ENCODE assay signal across 10 mouse cellular contexts in genomic region chr14:57536820-57537219, GRCm38 (mm10). TPM values are rescaled to one million over a fixed set of nuclear protein-coding genes. Genes with fewer than 3 reads are reported as not detected.
A peak's percentile ranks its signal among the peaks of the same experiment; 100 is the strongest.
DNase-seq lines count a peak whose midpoint lies in the region; ATAC-seq and TF ChIP-seq lines count a peak whose summit lies in the region.
"Had no signal": no experiment of that assay in that cellular context is flagged by ENCODE, and none has a peak within 500 bp of the region (broad histone marks: within the 10 kb centered on the region; RNA-seq: fewer than 3 reads in every experiment).

No protein-coding gene starts in this region.

- H3K4me2 ChIP-seq in kidney, embryonic 16.5 days (replicated peaks; ENCODE audit: low read depth, low read length) = no peak overlapping the region
- no peak overlapping the region for H3K4me2 ChIP-seq in stomach, postnatal 0 days (replicated peaks; ENCODE audit: low read depth)

- H3K27ac ChIP-seq in heart, adult 2 months = peak overlapping the region; percentile 51
- H3K27ac ChIP-seq in kidney, embryonic 16.5 days (ENCODE audit: low read length) = no peak overlapping the region
- no peak overlapping the region for H3K27ac ChIP-seq in testis, adult 2 months (ENCODE audit: control insufficient read depth, insufficient read depth, low read depth, low read length)
- peak overlapping the region; percentile 71 for H3K27ac ChIP-seq in stomach, postnatal 0 days (replicated peaks)

- H3K36me3 ChIP-seq in heart, adult 2 months (ENCODE audit: control insufficient read depth, insufficient read depth, low read length) = no peaks in the 10 kb centered on the region
- no peaks in the 10 kb centered on the region for H3K36me3 ChIP-seq in kidney, embryonic 16.5 days (ENCODE audit: insufficient read depth, low read length)
- no peaks in the 10 kb centered on the region for H3K36me3 ChIP-seq in testis, adult 2 months (ENCODE audit: control insufficient read depth, insufficient read depth, low read length)
- H3K36me3 ChIP-seq in stomach, postnatal 0 days (ENCODE audit: control insufficient read depth, insufficient read depth, low read length) = no peaks in the 10 kb centered on the region

- H3K9me3 ChIP-seq in kidney, embryonic 16.5 days (ENCODE audit: low read length) = no peaks in the 10 kb centered on the region
- no peaks in the 10 kb centered on the region for H3K9me3 ChIP-seq in stomach, postnatal 0 days (ENCODE audit: control insufficient read depth, low read length)

- no peak for TF ChIP-seq CTCF in heart, adult 2 months (IDR thresholded peaks at IDR 0.05)
- no peak for TF ChIP-seq CTCF in testis, adult 2 months (IDR thresholded peaks at IDR 0.05; ENCODE audit: control insufficient read depth, insufficient read depth, insufficient replicate concordance, low read depth, low read length)
- no peak for TF ChIP-seq CTCF in stomach, postnatal 0 days (IDR thresholded peaks at IDR 0.05; ENCODE audit: low read depth)

- H3K4me1 ChIP-seq in heart, adult 2 months (ENCODE audit: control insufficient read depth, insufficient read depth, low read length) = peaks cover 26% of the 10 kb centered on the region
- H3K4me1 ChIP-seq in kidney, embryonic 16.5 days (ENCODE audit: insufficient read depth, low read length) = peaks cover 17% of the 10 kb centered on the region
- H3K4me1 ChIP-seq in testis, adult 2 months (ENCODE audit: control insufficient read depth, insufficient read depth, low read length) = peaks cover 2% of the 10 kb centered on the region; the same call in 1 of the 2 replicates
- peaks cover 8% of the 10 kb centered on the region for H3K4me1 ChIP-seq in stomach, postnatal 0 days (replicated peaks; ENCODE audit: control insufficient read depth, insufficient read depth)

- no peak for TF ChIP-seq EP300 in heart, adult 2 months (IDR thresholded peaks at IDR 0.05; ENCODE audit: insufficient read depth, low read depth, low read length)
- no peak for TF ChIP-seq EP300 in stomach, postnatal 0 days (optimal IDR thresholded peaks at IDR 0.05)

- WGBS in heart, adult 2 months = 60% methylated on average over 9 of the region's 9 CpGs
- 57% methylated on average over 9 of the region's 9 CpGs for WGBS in kidney, embryonic 16.5 days
- 54% methylated on average over 9 of the region's 9 CpGs for WGBS in stomach, postnatal 0 days

- H3K9ac ChIP-seq in heart, adult 2 months (ENCODE audit: low read depth, low read length) = no peak overlapping the region
- H3K9ac ChIP-seq in kidney, embryonic 16.5 days (replicated peaks; ENCODE audit: low read length) = 0 out of 2 replicates have a peak overlapping the region, but pooled peaks have one; percentile 14
- H3K9ac ChIP-seq in stomach, postnatal 0 days (ENCODE audit: low read length) = no peak overlapping the region

- intact Hi-C loops in heart, adult 2 months (cut with DNase I) = no loop called here
- intact Hi-C loops in heart, postnatal 14 days (cut with DNase I) = loop anchor here (5.0 kb wide), 1 partner anchor 35 kb away; the partner anchor contains the start of gene Eef1akmt1

- H3K4me3 ChIP-seq in heart, adult 2 months = no peak overlapping the region
- H3K4me3 ChIP-seq in kidney, embryonic 16.5 days (ENCODE audit: low read length) = no peak overlapping the region
- H3K4me3 ChIP-seq in testis, adult 2 months (ENCODE audit: control insufficient read depth, low read depth, low read length) = peak overlapping the region; percentile 46
- no peak overlapping the region for H3K4me3 ChIP-seq in stomach, postnatal 0 days (ENCODE audit: low read depth, low read length)

- ATAC-seq in kidney, embryonic 16.5 days (ENCODE audit: low FRiP score, low TSS enrichment) = no peak
- no peak for ATAC-seq in stomach, postnatal 0 days (ENCODE audit: low FRiP score, low TSS enrichment)

- no peaks in the 10 kb centered on the region for H3K27me3 ChIP-seq in heart, adult 2 months (ENCODE audit: control insufficient read depth, insufficient read depth, low read length)
- 0 out of 2 replicates have a peak, but pooled peaks cover 3% of the 10 kb centered on the region for H3K27me3 ChIP-seq in kidney, embryonic 16.5 days (ENCODE audit: insufficient read depth, low read length)
- H3K27me3 ChIP-seq in testis, adult 2 months (ENCODE audit: control insufficient read depth, insufficient read depth, low read length) = no peaks in the 10 kb centered on the region
- no peaks in the 10 kb centered on the region for H3K27me3 ChIP-seq in stomach, postnatal 0 days (ENCODE audit: control insufficient read depth, insufficient read depth, low read length)

- no peak for TF ChIP-seq POLR2A in heart, adult 2 months (IDR thresholded peaks at IDR 0.05; ENCODE audit: insufficient read depth, low read depth, low read length)
- no peak for TF ChIP-seq POLR2A in testis, adult 2 months (IDR thresholded peaks at IDR 0.05; ENCODE audit: control insufficient read depth, low read depth, low read length)

- H3K79me2 ChIP-seq in heart, adult 2 months (replicated peaks; ENCODE audit: control insufficient read depth, insufficient read depth, low read length) = no peaks in the 10 kb centered on the region

- DNase-seq in heart, adult 2 months = no peak
- no peak for DNase-seq in heart, postnatal 14 days
- DNase-seq in kidney, postnatal 10 days = no peak
- DNase-seq in testis, postnatal 14 days (ENCODE audit: low spot score) = no peak
- DNase-seq in stomach, postnatal 0 days (ENCODE audit: low spot score) = no peak
- no peak for DNase-seq in urinary bladder, postnatal 10 days (ENCODE audit: low spot score)
- DNase-seq: cerebellum, postnatal 14 days; kidney, postnatal 4 days had no signal

RNA-seq across cellular contexts. Expression of gene Il17d, which starts 12.2 kb away (rescaled TPM):
- total RNA-seq in heart, adult 2 months (2021) = 1 to 10 TPM; 2.2 to 3.3 TPM
- 8.0 and 10.1 TPM in 2 replicates for polyA plus RNA-seq in heart, adult 2 months (2012; rRNA removed)
- 1 to 10 TPM; 4.3 to 6.0 TPM for total RNA-seq in heart, postnatal 14 days (2021)
- polyA plus RNA-seq in kidney, embryonic 16.5 days (2015; fragmentation: Nextera tagmentation; extraction: Ambion mirVana) = 1.0 and 2.1 TPM in 2 replicates
- 16.4 and 17.1 TPM in 2 replicates for polyA plus RNA-seq in testis, adult 2 months (2012; rRNA removed)
- 8.5 and 10.6 TPM in 2 replicates for polyA plus RNA-seq in stomach, postnatal 0 days (2015; fragmentation: Nextera tagmentation; extraction: Ambion mirVana)

RNA-seq across cellular contexts. Expression of gene Eef1akmt1, which starts 34.6 kb away (rescaled TPM):
- total RNA-seq in heart, adult 2 months (2021) = 10 to 100 TPM; 32.4 to 34.0 TPM
- 33.8 and 55.6 TPM in 2 replicates for polyA plus RNA-seq in heart, adult 2 months (2012; rRNA removed)
- 10 to 100 TPM; 29.6 to 31.6 TPM for total RNA-seq in heart, postnatal 14 days (2021)
- polyA plus RNA-seq in kidney, embryonic 16.5 days (2015; fragmentation: Nextera tagmentation; extraction: Ambion mirVana) = 81.1 and 88.1 TPM in 2 replicates
- polyA plus RNA-seq in testis, adult 2 months (2012; rRNA removed) = 12.2 and 15.9 TPM in 2 replicates
- 59.5 and 60.9 TPM in 2 replicates for polyA plus RNA-seq in stomach, postnatal 0 days (2015; fragmentation: Nextera tagmentation; extraction: Ambion mirVana)

Comparison
In these comparisons a context has a peak if more than half of its experiments do, and no peak if none do; other contexts are left out.
1. H3K27ac ChIP-seq: peak in heart, adult 2 months (single experiment) and stomach, postnatal 0 days (single experiment); none in kidney, embryonic 16.5 days (single experiment) and testis, adult 2 months (single experiment).